Mouse (Mus musculus) thymus, adult 2 months (tissue): ENCODE data around the gene Stat4. TPM values are rescaled to one million over a fixed set of nuclear protein-coding genes. Genes with fewer than 3 reads are reported as not detected.

Experiments used
- DNase-seq: peaks from one replicate; pipeline ENCODE4 v3.0.0; 2021
- H3K27ac ChIP-seq: fragments of 200-500 bp; 2 replicates; pipeline ENCODE4 v1.5.1; 2012; ENCODE audit warnings: low read length, control low read depth; ENCODE audit not compliant: control insufficient read depth, insufficient read depth
- H3K27me3 ChIP-seq: fragments of 200-500 bp; 2 replicates; pipeline ENCODE4 v1.6.1; 2012; ENCODE audit warnings: mild to moderate bottlenecking, low read length, moderate library complexity, mixed read lengths; ENCODE audit not compliant: control insufficient read depth, insufficient read depth
- H3K36me3 ChIP-seq: fragments of 200-500 bp; 2 replicates; pipeline ENCODE4 v1.6.1; 2012; ENCODE audit warnings: mild to moderate bottlenecking, low read length, moderate library complexity; ENCODE audit not compliant: control insufficient read depth, insufficient read depth
- H3K4me1 ChIP-seq: fragments of 200-500 bp; replicated peaks from 2 replicates; pipeline ENCODE4 v1.6.1; 2012; ENCODE audit warnings: low read length; ENCODE audit not compliant: control insufficient read depth, insufficient read depth
- H3K4me3 ChIP-seq: fragments of 200-500 bp; 2 replicates; pipeline ENCODE4 v1.5.1; 2012; ENCODE audit warnings: mild to moderate bottlenecking, low read length, control low read depth, moderate library complexity; ENCODE audit not compliant: control insufficient read depth, insufficient read depth
- CTCF ChIP-seq: fragments of 200-500 bp; IDR thresholded peaks from 2 replicates; pipeline ENCODE4 v1.5.1; 2012; ENCODE audit warnings: mild to moderate bottlenecking, control low read depth, low read length, moderate library complexity, borderline replicate concordance; ENCODE audit not compliant: control insufficient read depth, poor library complexity, insufficient read depth; ENCODE audit errors: extremely low read depth
- POLR2A ChIP-seq: fragments of 200-500 bp; IDR thresholded peaks from 2 replicates; pipeline ENCODE4 v1.6.1; 2012; ENCODE audit warnings: mild to moderate bottlenecking, low read length, control low read depth, moderate library complexity; ENCODE audit not compliant: control insufficient read depth, poor library complexity, insufficient read depth; ENCODE audit errors: extremely low read depth
- WGBS: fragments of 180-500 bp; shearing (Covaris S2); methylation state at CpG from one replicate; pipeline ENCODE4 v1.1.7; 2018; 5-methylcytosine and 5-hydroxymethylcytosine counted together
- polyA plus RNA-seq: library from polyadenylated mRNA; depleted of rRNA; stranded (reverse); fragments of >200 nt; gene quantifications from 2 replicates; pipeline ENCODE4 v1.2.3, GENCODE M21; 2012; rRNA removed

The Stat4 gene
- polyA plus RNA-seq, 1 experiment = 8.8 TPM

- 95% methylated on average over 5 of the region's 5 CpGs for WGBS
- no peaks in the 10 kb centered on the region for H3K27me3 ChIP-seq
- H3K36me3 ChIP-seq = peaks cover 50% of the 10 kb centered on the region
- no peak for TF ChIP-seq CTCF
- TF ChIP-seq POLR2A = no peak
- H3K4me1 ChIP-seq = peaks cover 28% of the 10 kb centered on the region
- peak overlapping the region; percentile 85 for H3K27ac ChIP-seq
- no peak overlapping the region for H3K4me3 ChIP-seq
- no peak for DNase-seq
These were observed 164.2 kb downstream of the Stat4 start for GRCm38 (mm10) chr1:52151166-52151565.

GRCm38 (mm10) chr1:52152369-52152768 lies 165.4 kb downstream of the Stat4 start:
- no peak for DNase-seq
- H3K27me3 ChIP-seq = no peaks in the 10 kb centered on the region
- H3K27ac ChIP-seq = no peak overlapping the region
- no peak overlapping the region for H3K4me3 ChIP-seq
- H3K4me1 ChIP-seq = peaks cover 25% of the 10 kb centered on the region
- peaks cover 56% of the 10 kb centered on the region for H3K36me3 ChIP-seq
- WGBS = 92% methylated on average over 13 of the region's 13 CpGs
- TF ChIP-seq POLR2A (no peak), CTCF (no peak)

GRCm38 (mm10) chr1:52152936-52153335 lies 166.0 kb downstream of the Stat4 start:
- H3K27me3 ChIP-seq = no peaks in the 10 kb centered on the region
- peaks cover 22% of the 10 kb centered on the region for H3K4me1 ChIP-seq
- no peak overlapping the region for H3K27ac ChIP-seq
- DNase-seq = no peak
- no peak for TF ChIP-seq POLR2A
- TF ChIP-seq CTCF = no peak
- H3K4me3 ChIP-seq = no peak overlapping the region
- peaks cover 61% of the 10 kb centered on the region for H3K36me3 ChIP-seq
- WGBS = 90% methylated on average over 3 of the region's 3 CpGs

DNA sequence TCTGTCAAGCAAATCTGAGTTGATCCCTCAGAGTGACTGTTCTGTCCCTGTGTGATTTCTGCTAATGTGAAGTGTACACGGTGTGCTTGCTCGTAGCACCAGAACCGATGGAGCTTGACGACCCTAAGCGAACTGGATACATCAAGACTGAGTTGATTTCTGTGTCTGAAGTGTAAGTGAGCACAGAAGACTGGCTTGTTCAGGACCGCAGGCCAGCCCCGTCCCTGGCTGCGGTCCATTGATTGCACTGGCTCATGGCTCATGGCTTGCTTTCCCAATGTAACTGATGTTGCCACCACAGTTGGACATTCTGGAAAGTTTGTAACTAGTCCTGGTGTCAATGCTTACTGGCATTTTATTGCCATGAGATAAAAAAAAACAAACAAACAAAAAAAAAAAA lies 167.9 kb downstream of the Stat4 start:
- peaks cover 12% of the 10 kb centered on the region for H3K4me1 ChIP-seq
- no peak overlapping the region for H3K4me3 ChIP-seq
- H3K36me3 ChIP-seq = peaks cover 80% of the 10 kb centered on the region
- TF ChIP-seq CTCF (no peak), POLR2A (no peak)
- DNase-seq = no peak
- no peak overlapping the region for H3K27ac ChIP-seq
- no peaks in the 10 kb centered on the region for H3K27me3 ChIP-seq
- 96% methylated on average over 8 of the region's 8 CpGs for WGBS

- H3K27me3 ChIP-seq = no peaks in the 10 kb centered on the region
- no peak overlapping the region for H3K4me3 ChIP-seq
- DNase-seq = no peak
- WGBS = 94% methylated on average over 10 of the region's 10 CpGs
- H3K36me3 ChIP-seq = peaks cover 84% of the 10 kb centered on the region
- no peak overlapping the region for H3K27ac ChIP-seq
- TF ChIP-seq CTCF (no peak), POLR2A (no peak)
- no peaks in the 10 kb centered on the region for H3K4me1 ChIP-seq
These were observed 169.4 kb downstream of the Stat4 start for GRCm38 (mm10) chr1:52156351-52156750.

Other genes with a start within 250 kb of the Stat4 start
- 2.2 and 3.3 TPM in 2 replicates for gene Myo1b, start 71.1 kb upstream of the Stat4 start, polyA plus RNA-seq
- gene Stat1, start 132.3 kb downstream of the Stat4 start, polyA plus RNA-seq = 235 and 255 TPM in 2 replicates
- gene Gls, start 246.1 kb downstream of the Stat4 start, polyA plus RNA-seq = 23.5 and 26.0 TPM in 2 replicates